Mouse (Mus musculus): ENCODE data around the gene Armc5.

Gene Armc5

GRCm38 (mm10) chr7:128246496-128247391 lies 9.6 kb downstream of the Armc5 start, which contains the start of gene Tgfb1i1:
Tgfb1i1 (plus strand) TSS chr7:128246812.
- peak; percentile 51 to 53 for DNase-seq (ENCODE audit: low spot score in 2 of 2)

GRCm38 (mm10) chr7:128247443-128247842 lies 10.3 kb downstream of the Armc5 start:
- peak; percentile 70 to 84 for DNase-seq (ENCODE audit: low spot score in 2 of 2)

GRCm38 (mm10) chr7:128248081-128249042 lies 11.2 kb downstream of the Armc5 start:
- DNase-seq (ENCODE audit: low spot score in 2 of 2), result no peak

- DNase-seq (ENCODE audit: low spot score in 2 of 2), result no peak
Measured at GRCm38 (mm10) chr7:128249998-128250397, 12.9 kb downstream of the Armc5 start.

GRCm38 (mm10) chr7:128251946-128252345 lies 14.8 kb downstream of the Armc5 start:
- no peak for DNase-seq (ENCODE audit: low spot score in 2 of 2)

- DNase-seq (ENCODE audit: low spot score in 2 of 2), result no peak
Measured at GRCm38 (mm10) chr7:128252609-128253008, 15.5 kb downstream of the Armc5 start.

- DNase-seq (ENCODE audit: low spot score in 2 of 2), result no peak
Measured at GRCm38 (mm10) chr7:128254978-128255377, 17.8 kb downstream of the Armc5 start.

GRCm38 (mm10) chr7:128255757-128256156 lies 18.6 kb downstream of the Armc5 start:
- DNase-seq (ENCODE audit: low spot score in 2 of 2), result no peak

- no peak for DNase-seq (ENCODE audit: low spot score in 2 of 2)
Measured at GRCm38 (mm10) chr7:128256783-128257334, 19.7 kb downstream of the Armc5 start.

- no peak for DNase-seq (ENCODE audit: low spot score in 2 of 2)
Measured at GRCm38 (mm10) chr7:128265411-128265810, 28.3 kb downstream of the Armc5 start, which contains the start of gene Slc5a2. Slc5a2 (plus strand) TSS chr7:128265657.

- DNase-seq (ENCODE audit: low spot score in 2 of 2), result no peak
Measured at GRCm38 (mm10) chr7:128266056-128266455, 28.9 kb downstream of the Armc5 start.

- no peak for DNase-seq (ENCODE audit: low spot score in 2 of 2)
Measured at GRCm38 (mm10) chr7:128267391-128267790, 30.2 kb downstream of the Armc5 start.

- no peak for DNase-seq (ENCODE audit: low spot score in 2 of 2)
Measured at GRCm38 (mm10) chr7:128267813-128268212, 30.7 kb downstream of the Armc5 start.

- DNase-seq (ENCODE audit: low spot score in 2 of 2), result no peak
Measured at GRCm38 (mm10) chr7:128270431-128270850, 33.3 kb downstream of the Armc5 start.

- DNase-seq (ENCODE audit: low spot score in 2 of 2), result no peak
Measured at GRCm38 (mm10) chr7:128271496-128271895, 34.4 kb downstream of the Armc5 start.

GRCm38 (mm10) chr7:128276051-128276450 lies 38.9 kb downstream of the Armc5 start:
- no peak for DNase-seq (ENCODE audit: low spot score in 2 of 2)

GRCm38 (mm10) chr7:128279750-128280149 lies 42.6 kb downstream of the Armc5 start:
- DNase-seq (ENCODE audit: low spot score in 2 of 2), result no peak

GRCm38 (mm10) chr7:128281765-128282164 lies 44.6 kb downstream of the Armc5 start:
- DNase-seq (ENCODE audit: low spot score in 2 of 2), result no peak

- no peak for DNase-seq (ENCODE audit: low spot score in 2 of 2)
Measured at GRCm38 (mm10) chr7:128282532-128283244, 45.5 kb downstream of the Armc5 start.

GRCm38 (mm10) chr7:128284047-128284446 lies 46.9 kb downstream of the Armc5 start:
- no peak for DNase-seq (ENCODE audit: low spot score in 2 of 2)

GRCm38 (mm10) chr7:128285060-128285459 lies 47.9 kb downstream of the Armc5 start:
- no peak for DNase-seq (ENCODE audit: low spot score in 2 of 2)

All from urinary bladder, postnatal 36 days (tissue).